Mouse (Mus musculus) limb, embryonic 12.5 days (tissue): ENCODE results near the gene Usp31. TPM values are rescaled to one million over a fixed set of nuclear protein-coding genes. Genes with fewer than 3 reads are reported as not detected.

Source experiments
- ATAC-seq: fragments of 200-750 bp; cut with Nextera tagmentation; 2 replicates; pipeline ENCODE4 v1.8.0; 2017; ENCODE audit warnings: low read depth, moderate TSS enrichment; ENCODE audit not compliant: insufficient number of reproducible peaks, insufficient read depth, low FRiP score, low TSS enrichment
- H3K27ac ChIP-seq: fragments of 300-500 bp; sonication (generic); 2 replicates; pipeline ENCODE4 v1.5.1; 2016; ENCODE audit warnings: mild to moderate bottlenecking, moderate library complexity
- H3K27me3 ChIP-seq: fragments of 300-500 bp; sonication (generic); 2 replicates; pipeline ENCODE4 v1.6.1; 2016; ENCODE audit warnings: mild to moderate bottlenecking, moderate library complexity
- H3K36me3 ChIP-seq: fragments of 300-500 bp; sonication (generic); 2 replicates; pipeline ENCODE4 v1.6.1; 2016; ENCODE audit warnings: mild to moderate bottlenecking, moderate library complexity
- H3K4me1 ChIP-seq: fragments of 300-500 bp; sonication (generic); replicated peaks from 2 replicates; pipeline ENCODE4 v1.6.1; 2016
- H3K4me2 ChIP-seq: fragments of 300-500 bp; sonication (generic); 2 replicates; pipeline ENCODE4 v1.6.1; 2016; ENCODE audit warnings: mild to moderate bottlenecking, moderate library complexity
- H3K4me3 ChIP-seq: fragments of 300-500 bp; sonication (generic); replicated peaks from 2 replicates; pipeline ENCODE4 v1.5.1; 2016; ENCODE audit warnings: mild to moderate bottlenecking
- H3K9ac ChIP-seq: fragments of 300-500 bp; sonication (generic); replicated peaks from 2 replicates; pipeline ENCODE4 v1.6.1; 2016; ENCODE audit warnings: mild to moderate bottlenecking, moderate library complexity
- H3K9me3 ChIP-seq: fragments of 300-500 bp; sonication (generic); 2 replicates; pipeline ENCODE4 v1.6.1; 2016; ENCODE audit warnings: mild to moderate bottlenecking, moderate library complexity
- WGBS: fragments of 180-500 bp; shearing (Covaris S2); methylation state at CpG from one replicate; pipeline ENCODE4 v1.1.7; 2016; 5-methylcytosine and 5-hydroxymethylcytosine counted together
- polyA plus RNA-seq: library from polyadenylated mRNA; unstranded; fragments of >200 nt; fragmentation: Nextera tagmentation; extraction: Ambion mirVana; gene quantifications from 2 replicates; pipeline ENCODE4 v1.2.1, GENCODE M21; 2016

The Usp31 gene
- polyA plus RNA-seq, 1 experiment from 2014 or later = 2.0 TPM

GRCm38 (mm10) chr7:121595496-121595895 lies 111.6 kb downstream of the Usp31 start:
- Histone ChIP-seq H3K27me3 (no peaks in the 10 kb centered on the region), H3K9ac (no peak overlapping the region), H3K4me2 (no peak overlapping the region), H3K27ac (no peak overlapping the region), H3K4me1 (no peaks in the 10 kb centered on the region), H3K9me3 (no peaks in the 10 kb centered on the region), H3K4me3 (no peak overlapping the region), H3K36me3 (no peaks in the 10 kb centered on the region)
- ATAC-seq = no peak
- WGBS = 82% methylated on average over 4 of the region's 4 CpGs

- Histone ChIP-seq H3K4me1 (no peaks in the 10 kb centered on the region), H3K4me2 (no peak overlapping the region), H3K4me3 (no peak overlapping the region), H3K36me3 (no peaks in the 10 kb centered on the region), H3K9me3 (no peaks in the 10 kb centered on the region), H3K27ac (no peak overlapping the region), H3K27me3 (no peaks in the 10 kb centered on the region), H3K9ac (no peak overlapping the region)
- 90% methylated on average over 5 of the region's 5 CpGs for WGBS
- ATAC-seq = no peak
Observed at GRCm38 (mm10) chr7:121595085-121595484, 112.0 kb downstream of the Usp31 start.

- H3K4me1 ChIP-seq = no peaks in the 10 kb centered on the region
- no peak for ATAC-seq
- H3K27me3 ChIP-seq = no peaks in the 10 kb centered on the region
- H3K4me2 ChIP-seq = no peak overlapping the region
- no peak overlapping the region for H3K9ac ChIP-seq
- no peaks in the 10 kb centered on the region for H3K9me3 ChIP-seq
- 88% methylated on average over 1 of the region's 1 CpGs for WGBS
- H3K27ac ChIP-seq = no peak overlapping the region
- no peak overlapping the region for H3K4me3 ChIP-seq
- H3K36me3 ChIP-seq = no peaks in the 10 kb centered on the region
Observed at GRCm38 (mm10) chr7:121594623-121595022, 112.4 kb downstream of the Usp31 start.

Other genes with a start within 250 kb of the Usp31 start
- gene Scnn1g, start 27.2 kb upstream of the Usp31 start, polyA plus RNA-seq = 0.06 and 0.15 TPM in 2 replicates
- not detected in 2 replicates for gene Scnn1b, start 157.8 kb upstream of the Usp31 start, polyA plus RNA-seq